Mouse (Mus musculus): ENCODE measurements around the gene Podxl. TPM values are rescaled to one million over a fixed set of nuclear protein-coding genes. Genes with fewer than 3 reads are reported as not detected.

The Podxl gene
- total RNA-seq, 1 experiment from 2014 or later = 0.23 TPM

GRCm38 (mm10) chr6:31528339-31528738, 35.4 kb downstream of the Podxl start:
- ATAC-seq (ENCODE audit: extremely low read depth, insufficient number of reproducible peaks, low FRiP score, poor library complexity, severe bottlenecking) = no peak

GRCm38 (mm10) chr6:31527897-31528296, 35.9 kb downstream of the Podxl start:
- no peak for ATAC-seq (ENCODE audit: extremely low read depth, insufficient number of reproducible peaks, low FRiP score, poor library complexity, severe bottlenecking)

GRCm38 (mm10) chr6:31526929-31527328, 36.9 kb downstream of the Podxl start:
- no peak for ATAC-seq (ENCODE audit: extremely low read depth, insufficient number of reproducible peaks, low FRiP score, poor library complexity, severe bottlenecking)

GRCm38 (mm10) chr6:31525231-31525900, 38.4 kb downstream of the Podxl start:
- ATAC-seq (ENCODE audit: extremely low read depth, insufficient number of reproducible peaks, low FRiP score, poor library complexity, severe bottlenecking) = no peak

GRCm38 (mm10) chr6:31524647-31525046, 39.1 kb downstream of the Podxl start:
- no peak for ATAC-seq (ENCODE audit: extremely low read depth, insufficient number of reproducible peaks, low FRiP score, poor library complexity, severe bottlenecking)

GRCm38 (mm10) chr6:31524121-31524520, 39.7 kb downstream of the Podxl start:
- ATAC-seq (ENCODE audit: extremely low read depth, insufficient number of reproducible peaks, low FRiP score, poor library complexity, severe bottlenecking) = no peak

GRCm38 (mm10) chr6:31523657-31524056, 40.1 kb downstream of the Podxl start:
- no peak for ATAC-seq (ENCODE audit: extremely low read depth, insufficient number of reproducible peaks, low FRiP score, poor library complexity, severe bottlenecking)

- ATAC-seq (ENCODE audit: extremely low read depth, insufficient number of reproducible peaks, low FRiP score, poor library complexity, severe bottlenecking) = no peak
Observed at GRCm38 (mm10) chr6:31523039-31523438, 40.7 kb downstream of the Podxl start.

- no peak for ATAC-seq (ENCODE audit: extremely low read depth, insufficient number of reproducible peaks, low FRiP score, poor library complexity, severe bottlenecking)
Observed at GRCm38 (mm10) chr6:31522478-31522877, 41.3 kb downstream of the Podxl start.

GRCm38 (mm10) chr6:31521491-31522355, 42.1 kb downstream of the Podxl start:
- no peak for ATAC-seq (ENCODE audit: extremely low read depth, insufficient number of reproducible peaks, low FRiP score, poor library complexity, severe bottlenecking)

GRCm38 (mm10) chr6:31520486-31521215, 43.1 kb downstream of the Podxl start:
- ATAC-seq (ENCODE audit: extremely low read depth, insufficient number of reproducible peaks, low FRiP score, poor library complexity, severe bottlenecking) = no peak

GRCm38 (mm10) chr6:31519001-31519471, 44.7 kb downstream of the Podxl start:
- no peak for ATAC-seq (ENCODE audit: extremely low read depth, insufficient number of reproducible peaks, low FRiP score, poor library complexity, severe bottlenecking)

- ATAC-seq (ENCODE audit: extremely low read depth, insufficient number of reproducible peaks, low FRiP score, poor library complexity, severe bottlenecking) = no peak
Observed at GRCm38 (mm10) chr6:31518338-31518698, 45.5 kb downstream of the Podxl start.

- no peak for ATAC-seq (ENCODE audit: extremely low read depth, insufficient number of reproducible peaks, low FRiP score, poor library complexity, severe bottlenecking)
Observed at GRCm38 (mm10) chr6:31517681-31518337, 46.0 kb downstream of the Podxl start.

GRCm38 (mm10) chr6:31513726-31514125, 50.1 kb downstream of the Podxl start:
- no peak for ATAC-seq (ENCODE audit: extremely low read depth, insufficient number of reproducible peaks, low FRiP score, poor library complexity, severe bottlenecking)

- no peak for ATAC-seq (ENCODE audit: extremely low read depth, insufficient number of reproducible peaks, low FRiP score, poor library complexity, severe bottlenecking)
Observed at GRCm38 (mm10) chr6:31502614-31503013, 61.2 kb downstream of the Podxl start.

GRCm38 (mm10) chr6:31500691-31501090, 63.1 kb downstream of the Podxl start:
- no peak for ATAC-seq (ENCODE audit: extremely low read depth, insufficient number of reproducible peaks, low FRiP score, poor library complexity, severe bottlenecking)

- no peak for ATAC-seq (ENCODE audit: extremely low read depth, insufficient number of reproducible peaks, low FRiP score, poor library complexity, severe bottlenecking)
Observed at GRCm38 (mm10) chr6:31500260-31500659, 63.5 kb downstream of the Podxl start.

GRCm38 (mm10) chr6:31499836-31500235, 63.9 kb downstream of the Podxl start:
- ATAC-seq (ENCODE audit: extremely low read depth, insufficient number of reproducible peaks, low FRiP score, poor library complexity, severe bottlenecking) = no peak

Data from neutrophil, adult 5-6 weeks (primary cell).